22 mouse cellular contexts compared by ENCODE assay signal in the genomic region with DNA sequence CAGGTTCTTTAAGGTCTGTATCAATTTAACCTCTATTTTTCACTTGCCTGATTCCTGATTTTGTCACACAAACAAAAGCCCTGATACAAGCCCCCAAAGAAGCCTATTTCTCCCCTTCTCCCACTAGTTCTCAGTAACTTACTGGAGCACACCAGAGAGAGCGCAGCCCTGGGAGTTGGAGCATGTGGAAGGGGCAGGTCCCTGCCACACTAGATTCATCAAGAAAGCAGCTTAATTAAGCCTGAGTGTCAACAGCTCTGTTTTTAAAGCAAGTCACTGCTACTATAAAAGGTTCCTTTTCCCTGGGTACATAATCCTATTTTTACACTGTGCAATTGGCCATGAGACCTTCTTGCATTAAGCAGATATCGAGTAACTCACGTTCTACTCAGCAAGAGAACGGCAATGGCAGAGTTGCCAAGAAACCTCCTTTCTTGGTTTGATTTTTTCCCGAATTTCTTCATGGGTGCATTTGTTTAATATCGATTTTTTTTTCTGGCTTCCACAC.
DNase-seq lines count a peak whose midpoint lies in the region; ATAC-seq and TF ChIP-seq lines count a peak whose summit lies in the region.
"Had no signal": no experiment of that assay in that cellular context is flagged by ENCODE, and none has a peak within 500 bp of the region (broad histone marks: within the 10 kb centered on the region; RNA-seq: fewer than 3 reads in every experiment).

No protein-coding gene starts in this region.

- no peak overlapping the region for H3K27ac ChIP-seq in forebrain, postnatal 0 days (ENCODE audit: low read depth, low read length)
- no peak overlapping the region for H3K27ac ChIP-seq in forebrain, embryonic 16.5 days (ENCODE audit: low read length)
- 0 out of 2 replicates have a peak overlapping the region, but pooled peaks have one; percentile 5 for H3K27ac ChIP-seq in midbrain, embryonic 16.5 days (ENCODE audit: low read length)
- no peak overlapping the region for H3K27ac ChIP-seq in midbrain, embryonic 10.5 days (replicated peaks)
- no peak overlapping the region for H3K27ac ChIP-seq in embryonic facial prominence, embryonic 14.5 days (replicated peaks; ENCODE audit: low read depth, low read length)
- H3K27ac ChIP-seq: embryonic facial prominence, embryonic 13.5 days; forebrain, embryonic 15.5 days; heart, embryonic 10.5 days; hindbrain, embryonic 12.5 days; intestine, embryonic 15.5 days had no signal

- H3K36me3 ChIP-seq in forebrain, postnatal 0 days (ENCODE audit: insufficient read depth) = no peaks in the 10 kb centered on the region
- no peaks in the 10 kb centered on the region for H3K36me3 ChIP-seq in forebrain, embryonic 16.5 days (ENCODE audit: control insufficient read depth, insufficient read depth)
- no peaks in the 10 kb centered on the region for H3K36me3 ChIP-seq in midbrain, embryonic 16.5 days (ENCODE audit: control insufficient read depth, insufficient read depth, low read length)
- H3K36me3 ChIP-seq in midbrain, embryonic 10.5 days = no peaks in the 10 kb centered on the region
- no peaks in the 10 kb centered on the region for H3K36me3 ChIP-seq in embryonic facial prominence, embryonic 14.5 days (ENCODE audit: control insufficient read depth, insufficient read depth, low read length)
- H3K36me3 ChIP-seq: embryonic facial prominence, embryonic 13.5 days; forebrain, embryonic 15.5 days; heart, embryonic 10.5 days; hindbrain, embryonic 12.5 days; intestine, embryonic 15.5 days had no signal

- peak; percentile 24 for DNase-seq in forebrain, postnatal 0 days
- DNase-seq in midbrain, embryonic 10.5 days (ENCODE audit: low spot score) = no peak
- peak; percentile 54 for DNase-seq in embryonic facial prominence, embryonic 14.5 days (ENCODE audit: low spot score)
- no peak for DNase-seq in T-cell, adult 2 months (ENCODE audit: low spot score)
- DNase-seq: adrenal gland, adult 2 months; adrenal gland, postnatal 25 days; cerebellum, adult 11 months; cerebellum, adult 8-10 months; cerebellum, postnatal 14 days; embryo, embryonic 11 days; gastrocnemius, postnatal 14 days; heart, postnatal 10 days; heart, postnatal 4 days had no signal

- H3K27me3 ChIP-seq in forebrain, postnatal 0 days (ENCODE audit: insufficient read depth, low read length) = no peaks in the 10 kb centered on the region
- 0 out of 2 replicates have a peak, but pooled peaks cover 3% of the 10 kb centered on the region for H3K27me3 ChIP-seq in forebrain, embryonic 16.5 days (replicated peaks; ENCODE audit: control insufficient read depth, insufficient read depth, low read length)
- no peaks in the 10 kb centered on the region for H3K27me3 ChIP-seq in midbrain, embryonic 16.5 days (ENCODE audit: control insufficient read depth, insufficient read depth, low read depth, low read length)
- peaks cover 12% of the 10 kb centered on the region; the same call in 1 of the 2 replicates for H3K27me3 ChIP-seq in midbrain, embryonic 10.5 days (ENCODE audit: low read depth, poor library complexity, severe bottlenecking)
- H3K27me3 ChIP-seq in embryonic facial prominence, embryonic 14.5 days (replicated peaks; ENCODE audit: control insufficient read depth, insufficient read depth, low read length) = no peaks in the 10 kb centered on the region
- H3K27me3 ChIP-seq: CH12.LX; embryonic facial prominence, embryonic 13.5 days; forebrain, embryonic 15.5 days; hindbrain, embryonic 12.5 days; intestine, embryonic 15.5 days had no signal

- TF ChIP-seq CTCF in forebrain, postnatal 0 days (IDR thresholded peaks at IDR 0.05; ENCODE audit: low read depth) = no peak

- no peak overlapping the region for H3K4me2 ChIP-seq in forebrain, postnatal 0 days (ENCODE audit: low read depth)
- H3K4me2 ChIP-seq in forebrain, embryonic 16.5 days (ENCODE audit: low read length) = no peak overlapping the region
- no peak overlapping the region for H3K4me2 ChIP-seq in midbrain, embryonic 16.5 days (ENCODE audit: low read length)
- no peak overlapping the region for H3K4me2 ChIP-seq in embryonic facial prominence, embryonic 14.5 days (ENCODE audit: low read depth, low read length)
- H3K4me2 ChIP-seq: embryonic facial prominence, embryonic 13.5 days; forebrain, embryonic 15.5 days; hindbrain, embryonic 12.5 days; intestine, embryonic 15.5 days had no signal

- H3K9ac ChIP-seq in forebrain, postnatal 0 days = no peak overlapping the region
- H3K9ac ChIP-seq in forebrain, embryonic 16.5 days (replicated peaks; ENCODE audit: low read depth, low read length) = no peak overlapping the region
- H3K9ac ChIP-seq in midbrain, embryonic 16.5 days (ENCODE audit: low read depth, low read length) = no peak overlapping the region
- H3K9ac ChIP-seq in embryonic facial prominence, embryonic 14.5 days (ENCODE audit: low read depth, low read length) = no peak overlapping the region
- H3K9ac ChIP-seq: embryonic facial prominence, embryonic 13.5 days; forebrain, embryonic 15.5 days; hindbrain, embryonic 12.5 days; intestine, embryonic 15.5 days had no signal

- H3K4me3 ChIP-seq in forebrain, postnatal 0 days (ENCODE audit: low read depth, low read length) = no peak overlapping the region
- no peak overlapping the region for H3K4me3 ChIP-seq in forebrain, embryonic 16.5 days (replicated peaks; ENCODE audit: low read length)
- H3K4me3 ChIP-seq in midbrain, embryonic 16.5 days (ENCODE audit: low read depth, low read length) = no peak overlapping the region
- H3K4me3 ChIP-seq in midbrain, embryonic 10.5 days = no peak overlapping the region
- H3K4me3 ChIP-seq in embryonic facial prominence, embryonic 14.5 days (ENCODE audit: low read depth, low read length) = no peak overlapping the region
- H3K4me3 ChIP-seq: embryonic facial prominence, embryonic 13.5 days; forebrain, embryonic 15.5 days; heart, embryonic 10.5 days; hindbrain, embryonic 12.5 days; intestine, embryonic 15.5 days had no signal

- no peaks in the 10 kb centered on the region; the same call in 1 of the 2 replicates for H3K4me1 ChIP-seq in forebrain, postnatal 0 days (ENCODE audit: insufficient read depth)
- H3K4me1 ChIP-seq in forebrain, embryonic 16.5 days (replicated peaks; ENCODE audit: control insufficient read depth, insufficient read depth, low read length) = peaks cover 13% of the 10 kb centered on the region
- peaks cover 11% of the 10 kb centered on the region for H3K4me1 ChIP-seq in midbrain, embryonic 16.5 days (ENCODE audit: control insufficient read depth, insufficient read depth, low read length)
- peaks cover 24% of the 10 kb centered on the region for H3K4me1 ChIP-seq in midbrain, embryonic 10.5 days
- no peaks in the 10 kb centered on the region for H3K4me1 ChIP-seq in embryonic facial prominence, embryonic 14.5 days (ENCODE audit: control insufficient read depth, insufficient read depth, low read length)
- H3K4me1 ChIP-seq: embryonic facial prominence, embryonic 13.5 days; heart, embryonic 10.5 days; intestine, embryonic 15.5 days had no signal

- peak; percentile 27; the same call in 1 of the 2 replicates for ATAC-seq in forebrain, postnatal 0 days
- ATAC-seq in forebrain, embryonic 16.5 days = no peak
- ATAC-seq in midbrain, embryonic 16.5 days = no peak
- peak; percentile 72; the same call in 1 of the 2 replicates for ATAC-seq in embryonic facial prominence, embryonic 14.5 days (ENCODE audit: low read depth)
- ATAC-seq: forebrain, embryonic 15.5 days; intestine, embryonic 15.5 days; Patski had no signal

- H3K9me3 ChIP-seq in forebrain, postnatal 0 days (ENCODE audit: low read length) = no peaks in the 10 kb centered on the region
- no peaks in the 10 kb centered on the region for H3K9me3 ChIP-seq in forebrain, embryonic 16.5 days (ENCODE audit: control insufficient read depth, low read length)
- H3K9me3 ChIP-seq in midbrain, embryonic 16.5 days (replicated peaks; ENCODE audit: control insufficient read depth, low read length, poor library complexity, severe bottlenecking) = no peaks in the 10 kb centered on the region
- H3K9me3 ChIP-seq in midbrain, embryonic 10.5 days (replicated peaks) = no peaks in the 10 kb centered on the region
- H3K9me3 ChIP-seq in embryonic facial prominence, embryonic 14.5 days (ENCODE audit: control insufficient read depth, low read length) = no peaks in the 10 kb centered on the region
- H3K9me3 ChIP-seq: embryonic facial prominence, embryonic 13.5 days; forebrain, embryonic 15.5 days; heart, embryonic 10.5 days; hindbrain, embryonic 12.5 days; intestine, embryonic 15.5 days had no signal

- WGBS in forebrain, postnatal 0 days = 33% methylated on average over 6 of the region's 6 CpGs
- 32% methylated on average over 6 of the region's 6 CpGs for WGBS in forebrain, embryonic 16.5 days
- WGBS in midbrain, embryonic 16.5 days = 42% methylated on average over 6 of the region's 6 CpGs
- 55% methylated on average over 6 of the region's 6 CpGs for WGBS in midbrain, embryonic 10.5 days
- 63% methylated on average over 6 of the region's 6 CpGs for WGBS in embryonic facial prominence, embryonic 14.5 days

Comparison
In these comparisons a context has a peak if more than half of its experiments do, and no peak if none do; other contexts are left out.
1. ATAC-seq: peak in forebrain, postnatal 0 days (single experiment) and embryonic facial prominence, embryonic 14.5 days (single experiment); none in forebrain, embryonic 16.5 days (single experiment) and midbrain, embryonic 16.5 days (single experiment).
2. DNase-seq: peak in forebrain, postnatal 0 days (single experiment) and embryonic facial prominence, embryonic 14.5 days (single experiment); none in midbrain, embryonic 10.5 days (single experiment) and T-cell, adult 2 months (single experiment).